Mouse (Mus musculus): ENCODE results near the gene Cntn2.

The Cntn2 gene

GRCm38 (mm10) chr1:132557901-132558631 lies 15.0 kb upstream of the Cntn2 start:
- DNase-seq (ENCODE audit: low spot score in 2 of 2), result peak in 1 of 2 experiments; percentile 45

GRCm38 (mm10) chr1:132543789-132544188 lies 733 bp upstream of the Cntn2 start:
- no peak for DNase-seq (ENCODE audit: low spot score in 2 of 2)

GRCm38 (mm10) chr1:132541824-132542599 lies 1.0 kb downstream of the Cntn2 start:
- no peak for DNase-seq (ENCODE audit: low spot score in 2 of 2)

GRCm38 (mm10) chr1:132541171-132541823 lies 1.8 kb downstream of the Cntn2 start:
- no peak for DNase-seq (ENCODE audit: low spot score in 2 of 2)

- no peak for DNase-seq (ENCODE audit: low spot score in 2 of 2)
Measured at GRCm38 (mm10) chr1:132540701-132541100, 2.4 kb downstream of the Cntn2 start.

GRCm38 (mm10) chr1:132537736-132538135 lies 5.3 kb downstream of the Cntn2 start:
- no peak for DNase-seq (ENCODE audit: low spot score in 2 of 2)

- DNase-seq (ENCODE audit: low spot score in 2 of 2), result no peak
Measured at GRCm38 (mm10) chr1:132536416-132536815, 6.6 kb downstream of the Cntn2 start.

GRCm38 (mm10) chr1:132535541-132535940 lies 7.5 kb downstream of the Cntn2 start:
- DNase-seq (ENCODE audit: low spot score in 2 of 2), result no peak

GRCm38 (mm10) chr1:132533840-132534239 lies 9.2 kb downstream of the Cntn2 start:
- no peak for DNase-seq (ENCODE audit: low spot score in 2 of 2)

GRCm38 (mm10) chr1:132532521-132532920 lies 10.5 kb downstream of the Cntn2 start:
- no peak for DNase-seq (ENCODE audit: low spot score in 2 of 2)

- no peak for DNase-seq (ENCODE audit: low spot score in 2 of 2)
Measured at GRCm38 (mm10) chr1:132530631-132531191, 12.3 kb downstream of the Cntn2 start.

- no peak for DNase-seq (ENCODE audit: low spot score in 2 of 2)
Measured at GRCm38 (mm10) chr1:132528647-132529334, 14.3 kb downstream of the Cntn2 start.

- DNase-seq (ENCODE audit: low spot score in 2 of 2), result no peak
Measured at GRCm38 (mm10) chr1:132528071-132528470, 15.0 kb downstream of the Cntn2 start.

- DNase-seq (ENCODE audit: low spot score in 2 of 2), result peak; percentile 83 to 89
Measured at GRCm38 (mm10) chr1:132525832-132526231, 17.2 kb downstream of the Cntn2 start.

- DNase-seq (ENCODE audit: low spot score in 2 of 2), result no peak
Measured at GRCm38 (mm10) chr1:132523920-132524319, 19.1 kb downstream of the Cntn2 start.

- DNase-seq (ENCODE audit: low spot score in 2 of 2), result no peak
Measured at GRCm38 (mm10) chr1:132523048-132523447, 20.0 kb downstream of the Cntn2 start.

- no peak for DNase-seq (ENCODE audit: low spot score in 2 of 2)
Measured at GRCm38 (mm10) chr1:132520764-132521163, 22.3 kb downstream of the Cntn2 start.

- DNase-seq (ENCODE audit: low spot score in 2 of 2), result no peak
Measured at GRCm38 (mm10) chr1:132519734-132520133, 23.3 kb downstream of the Cntn2 start.

- DNase-seq (ENCODE audit: low spot score in 2 of 2), result no peak
Measured at GRCm38 (mm10) chr1:132518621-132519020, 24.4 kb downstream of the Cntn2 start.

GRCm38 (mm10) chr1:132516776-132517175 lies 26.3 kb downstream of the Cntn2 start:
- no peak for DNase-seq (ENCODE audit: low spot score in 2 of 2)

GRCm38 (mm10) chr1:132515339-132515738 lies 27.7 kb downstream of the Cntn2 start:
- DNase-seq (ENCODE audit: low spot score in 2 of 2), result no peak

GRCm38 (mm10) chr1:132512106-132512505 lies 30.9 kb downstream of the Cntn2 start:
- no peak for DNase-seq (ENCODE audit: low spot score in 2 of 2)
